Mouse (Mus musculus): ENCODE data around the gene Asb10. TPM values are rescaled to one million over a fixed set of nuclear protein-coding genes. Genes with fewer than 3 reads are reported as not detected.

Asb10 gene
- polyA plus RNA-seq, 1 experiment from 2014 or later, result 0.38 TPM

GRCm38 (mm10) chr5:24490413-24490920 is 50.3 kb downstream of the Asb10 start:
- Histone ChIP-seq H3K9me3 (ENCODE audit: control insufficient read depth, low read length) (no peaks in the 10 kb centered on the region), H3K4me1 (ENCODE audit: control insufficient read depth, insufficient read depth, low read length) (peaks cover 5% of the 10 kb centered on the region; the same call in 1 of the 2 replicates), H3K27me3 (ENCODE audit: control insufficient read depth, insufficient read depth, low read length) (no peaks in the 10 kb centered on the region), H3K9ac (ENCODE audit: low read length) (no peak overlapping the region), H3K27ac (ENCODE audit: low read depth, low read length) (no peak overlapping the region), H3K4me2 (ENCODE audit: low read depth) (no peak overlapping the region), H3K36me3 (ENCODE audit: control insufficient read depth, insufficient read depth, low read length) (peaks cover 28% of the 10 kb centered on the region), H3K4me3 (ENCODE audit: low read depth, low read length) (no peak overlapping the region)
- DNase-seq (ENCODE audit: low spot score) (no peak), ATAC-seq (ENCODE audit: insufficient read depth, low FRiP score, low TSS enrichment) (no peak)
- 30% methylated on average over 14 of the region's 14 CpGs for WGBS

GRCm38 (mm10) chr5:24486738-24487137 is 54.0 kb downstream of the Asb10 start:
- Histone ChIP-seq H3K9me3 (ENCODE audit: control insufficient read depth, low read length) (no peaks in the 10 kb centered on the region), H3K27ac (ENCODE audit: low read depth, low read length) (no peak overlapping the region), H3K36me3 (ENCODE audit: control insufficient read depth, insufficient read depth, low read length) (peaks cover 25% of the 10 kb centered on the region), H3K4me1 (ENCODE audit: control insufficient read depth, insufficient read depth, low read length) (peaks cover 12% of the 10 kb centered on the region), H3K27me3 (ENCODE audit: control insufficient read depth, insufficient read depth, low read length) (no peaks in the 10 kb centered on the region), H3K4me3 (ENCODE audit: low read depth, low read length) (no peak overlapping the region), H3K9ac (ENCODE audit: low read length) (no peak overlapping the region), H3K4me2 (ENCODE audit: low read depth) (no peak overlapping the region)
- ATAC-seq (ENCODE audit: insufficient read depth, low FRiP score, low TSS enrichment) (no peak), DNase-seq (ENCODE audit: low spot score) (no peak)
- WGBS, result 91% methylated on average over 5 of the region's 5 CpGs

GRCm38 (mm10) chr5:24486097-24486496 is 54.7 kb downstream of the Asb10 start:
- 2% methylated on average over 8 of the region's 8 CpGs for WGBS

DNA sequence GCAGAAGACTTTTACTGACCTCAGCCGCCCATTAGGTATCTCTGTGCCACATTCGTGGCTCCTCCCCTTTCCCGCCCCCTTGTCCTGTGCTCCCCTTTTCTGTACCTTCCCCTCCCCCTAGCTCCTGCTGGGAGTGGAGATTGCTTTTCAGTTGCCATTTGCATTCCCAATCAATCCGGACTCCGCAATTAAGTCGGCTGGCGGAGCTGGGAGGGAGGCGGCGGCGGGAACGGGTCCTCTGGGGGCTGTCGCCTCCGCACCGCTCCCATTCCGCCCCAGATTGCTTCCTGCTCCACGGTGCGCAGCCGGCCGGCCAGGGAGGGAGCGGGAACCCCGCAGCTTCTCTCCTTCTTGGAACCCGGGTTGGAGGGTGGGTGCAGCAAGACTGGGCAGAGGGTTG is 55.8 kb downstream of the Asb10 start:
- no peak for DNase-seq (ENCODE audit: low spot score)
- WGBS, result 11% methylated on average over 22 of the region's 22 CpGs
- Histone ChIP-seq H3K27ac (ENCODE audit: low read depth, low read length) (0 out of 2 replicates have a peak overlapping the region, but pooled peaks have one; percentile 46), H3K4me3 (ENCODE audit: low read depth, low read length) (no peak overlapping the region), H3K36me3 (ENCODE audit: control insufficient read depth, insufficient read depth, low read length) (peaks cover 27% of the 10 kb centered on the region), H3K27me3 (ENCODE audit: control insufficient read depth, insufficient read depth, low read length) (no peaks in the 10 kb centered on the region), H3K4me1 (ENCODE audit: control insufficient read depth, insufficient read depth, low read length) (peaks cover 12% of the 10 kb centered on the region), H3K9ac (ENCODE audit: low read length) (no peak overlapping the region), H3K9me3 (ENCODE audit: control insufficient read depth, low read length) (no peaks in the 10 kb centered on the region), H3K4me2 (ENCODE audit: low read depth) (peak overlapping the region; percentile 22; the same call in 1 of the 2 replicates)
- no peak; the same call in 1 of the 2 replicates for ATAC-seq (ENCODE audit: insufficient read depth, low FRiP score, low TSS enrichment)

More at GRCm38 (mm10) chr5:24486097-24486496, 54.7 kb downstream of the Asb10 start:
- Histone ChIP-seq H3K36me3 (ENCODE audit: control insufficient read depth, insufficient read depth, low read length) (peaks cover 22% of the 10 kb centered on the region), H3K9ac (ENCODE audit: low read length) (no peak overlapping the region), H3K9me3 (ENCODE audit: control insufficient read depth, low read length) (no peaks in the 10 kb centered on the region), H3K27ac (ENCODE audit: low read depth, low read length) (no peak overlapping the region), H3K4me2 (ENCODE audit: low read depth) (no peak overlapping the region), H3K27me3 (ENCODE audit: control insufficient read depth, insufficient read depth, low read length) (no peaks in the 10 kb centered on the region), H3K4me1 (ENCODE audit: control insufficient read depth, insufficient read depth, low read length) (peaks cover 12% of the 10 kb centered on the region), H3K4me3 (ENCODE audit: low read depth, low read length) (no peak overlapping the region)
- ATAC-seq (ENCODE audit: insufficient read depth, low FRiP score, low TSS enrichment) (no peak), DNase-seq (ENCODE audit: low spot score) (peak; percentile 92)

DNA sequence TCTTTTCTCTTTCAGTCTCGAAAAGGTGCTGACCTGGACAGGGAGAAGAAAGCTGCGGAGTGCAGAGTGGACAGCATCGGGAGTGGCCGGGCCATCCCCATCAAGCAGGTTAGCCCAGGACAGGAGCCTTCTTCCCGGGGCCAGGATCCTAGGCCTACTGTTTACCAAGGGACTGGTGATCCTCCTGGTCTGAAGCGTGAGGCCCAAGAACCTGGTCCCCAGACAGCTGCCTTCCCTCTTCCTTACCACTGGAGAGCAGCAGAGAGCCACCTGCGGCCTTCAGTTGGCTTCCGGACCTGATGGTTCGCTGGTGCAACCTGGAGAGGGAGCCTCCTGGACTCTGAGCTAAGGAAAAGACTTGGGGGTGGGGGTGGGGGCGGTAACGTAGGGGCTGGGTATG is 57.5 kb downstream of the Asb10 start:
- peaks cover 23% of the 10 kb centered on the region for H3K36me3 ChIP-seq (ENCODE audit: control insufficient read depth, insufficient read depth, low read length)
- H3K4me1 ChIP-seq (ENCODE audit: control insufficient read depth, insufficient read depth, low read length), result peaks cover 12% of the 10 kb centered on the region
- no peak overlapping the region for H3K9ac ChIP-seq (ENCODE audit: low read length)
- no peak overlapping the region for H3K4me2 ChIP-seq (ENCODE audit: low read depth)
- no peak overlapping the region for H3K4me3 ChIP-seq (ENCODE audit: low read depth, low read length)
- no peaks in the 10 kb centered on the region for H3K27me3 ChIP-seq (ENCODE audit: control insufficient read depth, insufficient read depth, low read length)
- 23% methylated on average over 11 of the region's 11 CpGs for WGBS
- H3K9me3 ChIP-seq (ENCODE audit: control insufficient read depth, low read length), result no peaks in the 10 kb centered on the region
- ATAC-seq (ENCODE audit: insufficient read depth, low FRiP score, low TSS enrichment) (peak; percentile 32; the same call in 1 of the 2 replicates), DNase-seq (ENCODE audit: low spot score) (peak; percentile 79)
- no peak overlapping the region for H3K27ac ChIP-seq (ENCODE audit: low read depth, low read length)

Other genes starting within 250 kb of the Asb10 start
- gene Kcnh2, start 189.4 kb downstream of the Asb10 start, polyA plus RNA-seq (2014; fragmentation: Nextera tagmentation; extraction: Ambion mirVana), result 16.5 and 18.6 TPM in 2 replicates
- gene Nos3, start 176.2 kb downstream of the Asb10 start, polyA plus RNA-seq (2014; fragmentation: Nextera tagmentation; extraction: Ambion mirVana), result 6.1 and 6.7 TPM in 2 replicates
- gene Atg9b, start 148.8 kb downstream of the Asb10 start, polyA plus RNA-seq (2014; fragmentation: Nextera tagmentation; extraction: Ambion mirVana), result 0.54 and 0.89 TPM in 2 replicates
- 45.8 and 47.0 TPM in 2 replicates for gene Abcb8, start 147.3 kb downstream of the Asb10 start, polyA plus RNA-seq (2014; fragmentation: Nextera tagmentation; extraction: Ambion mirVana)
- 0.12 and 0.54 TPM in 2 replicates for gene Asic3, start 127.6 kb downstream of the Asb10 start, polyA plus RNA-seq (2014; fragmentation: Nextera tagmentation; extraction: Ambion mirVana)
- 59.1 and 64.9 TPM in 2 replicates for gene Cdk5, start 117.4 kb downstream of the Asb10 start, polyA plus RNA-seq (2014; fragmentation: Nextera tagmentation; extraction: Ambion mirVana)
- gene Slc4a2, start 117.1 kb downstream of the Asb10 start, polyA plus RNA-seq (2014; fragmentation: Nextera tagmentation; extraction: Ambion mirVana), result 18.0 and 18.1 TPM in 2 replicates
- 89.7 and 93.7 TPM in 2 replicates for gene Fastk, start 95.7 kb downstream of the Asb10 start, polyA plus RNA-seq (2014; fragmentation: Nextera tagmentation; extraction: Ambion mirVana)
- 31.5 and 33.1 TPM in 2 replicates for gene Tmub1, start 93.1 kb downstream of the Asb10 start, polyA plus RNA-seq (2014; fragmentation: Nextera tagmentation; extraction: Ambion mirVana)
- 61.0 and 72.0 TPM in 2 replicates for gene Agap3, start 88.8 kb downstream of the Asb10 start, polyA plus RNA-seq (2014; fragmentation: Nextera tagmentation; extraction: Ambion mirVana)
- gene Gbx1, start 13.8 kb downstream of the Asb10 start, polyA plus RNA-seq (2014; fragmentation: Nextera tagmentation; extraction: Ambion mirVana), result 0.92 and 1.3 TPM in 2 replicates
- gene 4931409K22Rik, start 15.8 kb upstream of the Asb10 start, polyA plus RNA-seq (2014; fragmentation: Nextera tagmentation; extraction: Ambion mirVana), result not detected in 2 replicates
- 136 and 147 TPM in 2 replicates for gene Abcf2, start 36.5 kb upstream of the Asb10 start, polyA plus RNA-seq (2014; fragmentation: Nextera tagmentation; extraction: Ambion mirVana)
- 10.3 and 13.0 TPM in 2 replicates for gene Chpf2, start 45.8 kb upstream of the Asb10 start, polyA plus RNA-seq (2014; fragmentation: Nextera tagmentation; extraction: Ambion mirVana)
- 43.7 and 49.3 TPM in 2 replicates for gene Smarcd3, start 83.4 kb upstream of the Asb10 start, polyA plus RNA-seq (2014; fragmentation: Nextera tagmentation; extraction: Ambion mirVana)
- gene Nub1, start 144.6 kb upstream of the Asb10 start, polyA plus RNA-seq (2014; fragmentation: Nextera tagmentation; extraction: Ambion mirVana), result 40.5 and 41.8 TPM in 2 replicates
- 14.2 and 16.9 TPM in 2 replicates for gene Wdr86, start 189.7 kb upstream of the Asb10 start, polyA plus RNA-seq (2014; fragmentation: Nextera tagmentation; extraction: Ambion mirVana)
- gene Crygn, start 217.0 kb upstream of the Asb10 start, polyA plus RNA-seq (2014; fragmentation: Nextera tagmentation; extraction: Ambion mirVana), result not detected in 2 replicates